Mouse (Mus musculus): ENCODE data around the gene Parva.

Gene Parva

GRCm38 (mm10) chr7:112426811-112427210, 494 bp upstream of the Parva start:
- no peak for DNase-seq

- no peak for DNase-seq
These were observed 842 bp downstream of the Parva start for GRCm38 (mm10) chr7:112428158-112428535.

GRCm38 (mm10) chr7:112439846-112440245, 12.5 kb downstream of the Parva start:
- DNase-seq, result no peak

GRCm38 (mm10) chr7:112444152-112444984, 17.1 kb downstream of the Parva start:
- DNase-seq, result no peak

- no peak for DNase-seq
These were observed 17.7 kb downstream of the Parva start for GRCm38 (mm10) chr7:112444985-112445367.

GRCm38 (mm10) chr7:112446498-112446897, 19.2 kb downstream of the Parva start:
- no peak for DNase-seq

- DNase-seq, result no peak
These were observed 22.8 kb downstream of the Parva start for GRCm38 (mm10) chr7:112449954-112450700.

- no peak for DNase-seq
These were observed 25.2 kb downstream of the Parva start for GRCm38 (mm10) chr7:112452471-112452870.

GRCm38 (mm10) chr7:112453805-112454214, 26.5 kb downstream of the Parva start:
- DNase-seq, result no peak

- DNase-seq, result no peak
These were observed 27.1 kb downstream of the Parva start for GRCm38 (mm10) chr7:112454380-112454779.

- DNase-seq, result no peak
These were observed 27.6 kb downstream of the Parva start for GRCm38 (mm10) chr7:112454951-112455350.

GRCm38 (mm10) chr7:112455566-112456110, 28.3 kb downstream of the Parva start:
- DNase-seq, result no peak

- no peak for DNase-seq
These were observed 30.1 kb downstream of the Parva start for GRCm38 (mm10) chr7:112457373-112457772.

- DNase-seq, result no peak
These were observed 30.6 kb downstream of the Parva start for GRCm38 (mm10) chr7:112457920-112458319.

GRCm38 (mm10) chr7:112458440-112458839, 31.1 kb downstream of the Parva start:
- DNase-seq, result no peak

GRCm38 (mm10) chr7:112463074-112463473, 35.8 kb downstream of the Parva start:
- no peak for DNase-seq

- DNase-seq, result no peak
These were observed 38.6 kb downstream of the Parva start for GRCm38 (mm10) chr7:112465920-112466319.

GRCm38 (mm10) chr7:112466786-112467185, 39.5 kb downstream of the Parva start:
- no peak for DNase-seq

GRCm38 (mm10) chr7:112467687-112468111, 40.4 kb downstream of the Parva start:
- no peak for DNase-seq

- peak; percentile 42 for DNase-seq
These were observed 42.5 kb downstream of the Parva start for GRCm38 (mm10) chr7:112469817-112470216.

- DNase-seq, result no peak
These were observed 44.0 kb downstream of the Parva start for GRCm38 (mm10) chr7:112471316-112471715.

GRCm38 (mm10) chr7:112472024-112472707, 44.9 kb downstream of the Parva start:
- DNase-seq, result no peak

- no peak for DNase-seq
These were observed 45.5 kb downstream of the Parva start for GRCm38 (mm10) chr7:112472708-112473281.
